Mouse (Mus musculus) ovary, postnatal 14 days (tissue): ENCODE measurements at regions not wholly inside any gene's neighbourhood (a gene's known extent, or its start where the extent isn't known, plus 50 kb on each side); places are given as distances from the start of the nearest gene placed in this dataset.
A peak's percentile ranks its signal among the peaks of the same experiment; 100 is the strongest.

Source experiments
- DNase-seq: peaks from one replicate; pipeline ENCODE4 v3.0.0; 2022; ENCODE audit warnings: low spot score

- no peak for DNase-seq
Observed at GRCm38 (mm10) chr5:37980692-37981091, 57.9 kb upstream of the Stx18 start.

DNA sequence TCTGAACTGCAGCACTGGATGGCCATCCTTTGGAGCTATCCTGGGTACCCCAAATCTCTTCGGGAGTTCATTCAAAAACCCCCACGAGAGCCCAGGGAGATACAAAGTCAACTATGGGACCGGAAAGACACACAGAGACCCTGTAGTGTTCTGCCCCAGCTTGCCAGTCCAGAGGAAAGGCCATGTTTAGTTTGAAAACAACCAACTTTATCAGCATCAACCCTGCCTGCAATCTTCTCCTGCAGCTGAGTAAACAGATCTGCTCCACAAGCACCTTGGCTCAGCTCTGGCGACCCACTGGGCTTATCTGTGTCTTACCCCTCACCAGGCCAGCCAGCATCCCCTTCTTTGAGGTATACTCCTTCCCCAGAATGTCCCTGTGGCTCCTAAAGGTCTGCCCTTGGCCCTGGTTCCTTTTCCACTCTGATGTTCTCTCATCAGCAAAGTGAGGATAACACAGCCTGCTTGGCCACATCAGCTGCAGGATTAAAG is 61.6 kb upstream of the Stx18 start:
- DNase-seq: no peak

DNA sequence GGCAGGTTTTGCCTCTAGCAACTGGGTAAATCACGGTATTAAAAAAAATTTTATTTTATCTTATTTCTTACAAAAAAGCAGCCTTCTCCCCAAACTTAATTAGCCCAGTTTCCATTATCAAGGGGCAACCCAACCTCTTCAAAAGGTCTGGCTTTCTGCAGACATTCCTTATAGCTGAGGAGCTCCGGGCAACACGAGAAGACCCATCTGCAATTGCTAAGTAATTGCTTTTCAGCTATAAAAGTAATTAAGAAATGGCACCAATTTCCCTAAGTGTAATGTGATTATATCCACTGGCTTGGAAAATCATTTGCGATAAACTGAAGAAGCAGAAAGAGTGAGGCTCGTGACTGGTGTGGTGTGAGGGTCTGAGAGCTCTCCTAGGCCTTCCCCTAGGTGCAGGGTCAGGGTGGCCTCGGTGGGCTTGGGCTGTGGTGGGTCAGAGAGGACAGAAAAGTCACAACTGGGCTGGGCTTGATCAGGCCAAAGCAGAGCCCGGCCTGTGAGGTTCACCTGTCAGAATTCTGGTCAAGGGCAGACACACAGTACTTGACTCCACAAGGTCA is 65.5 kb upstream of the Stx18 start:
- no peak for DNase-seq

- DNase-seq: no peak
Observed at GRCm38 (mm10) chr5:37971724-37972123, 66.8 kb upstream of the Stx18 start.

DNA sequence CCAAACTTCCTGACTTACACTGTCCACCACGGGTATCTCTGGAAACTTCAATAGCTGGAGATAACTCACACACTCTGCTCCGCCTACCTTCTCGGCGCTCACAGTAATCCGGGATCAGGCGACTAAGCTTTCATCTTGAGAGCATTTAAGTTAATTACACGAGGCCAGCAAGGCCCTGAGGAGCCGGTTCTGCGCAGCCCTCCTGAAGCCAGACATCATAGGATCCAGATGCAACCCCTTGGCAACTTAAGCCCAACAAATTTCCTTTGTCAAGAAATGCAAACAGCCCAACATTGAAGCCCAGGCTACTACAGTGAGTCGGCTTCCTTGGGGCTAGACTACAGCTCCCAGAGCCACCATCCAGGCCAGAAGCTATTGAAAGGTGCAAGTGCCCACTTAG is 69.9 kb upstream of the Stx18 start:
- DNase-seq: no peak

DNA sequence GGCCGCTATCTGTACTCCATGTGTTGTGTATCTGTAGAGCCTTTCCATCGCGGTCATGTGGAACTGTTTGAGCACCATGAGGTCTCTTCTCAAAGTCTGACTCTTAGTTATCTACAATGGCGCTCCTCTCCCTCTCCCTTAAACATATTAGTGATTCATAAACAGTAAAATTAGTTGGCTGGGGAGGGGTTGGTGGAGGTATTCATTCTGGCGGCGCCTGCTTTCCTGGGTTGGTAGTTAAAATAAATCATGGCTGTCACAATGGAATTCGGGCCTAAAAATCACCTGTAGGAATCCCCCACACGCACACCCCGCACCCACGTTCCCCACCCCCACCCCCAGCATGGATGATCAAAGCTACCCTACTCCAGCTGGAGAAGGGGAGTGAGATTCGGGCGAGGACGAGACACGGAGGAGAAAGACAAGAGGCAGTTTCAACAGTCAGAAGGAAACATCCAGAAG is 70.6 kb upstream of the Stx18 start:
- DNase-seq: no peak

- DNase-seq: no peak
Observed at GRCm38 (mm10) chr5:37967106-37967913, 71.2 kb upstream of the Stx18 start.

DNA sequence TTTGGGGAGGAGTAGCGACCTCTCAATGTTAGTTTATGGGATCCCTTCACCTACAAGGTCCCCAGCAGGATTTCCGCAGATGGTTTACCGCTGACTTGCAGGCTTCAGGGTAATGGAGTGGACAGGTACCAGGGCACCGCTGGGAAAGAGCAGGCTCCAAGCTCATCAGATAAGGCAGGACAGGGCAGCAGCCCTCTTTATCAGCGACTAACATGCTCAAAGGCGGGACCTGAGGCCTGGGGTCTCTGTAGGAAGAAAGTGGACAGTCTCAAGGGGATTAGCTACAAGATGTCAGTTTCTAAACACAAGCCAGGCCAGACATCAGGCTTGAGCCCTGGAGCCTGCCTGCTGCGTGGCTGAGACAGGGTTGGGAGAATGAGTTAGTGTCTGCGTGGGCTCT is 74.9 kb upstream of the Stx18 start:
- no peak for DNase-seq

- DNase-seq: no peak
Observed at GRCm38 (mm10) chr5:37962513-37962912, 76.0 kb upstream of the Stx18 start.

GRCm38 (mm10) chr5:37960216-37960615 is 78.3 kb upstream of the Stx18 start:
- no peak for DNase-seq

- DNase-seq: no peak
Observed at GRCm38 (mm10) chr5:37952096-37952495, 86.4 kb upstream of the Stx18 start.

- DNase-seq: no peak
Observed at GRCm38 (mm10) chr5:37932760-37933122, 105.8 kb upstream of the Stx18 start.

- peak; percentile 21 for DNase-seq
Observed at GRCm38 (mm10) chr5:37932086-37932759, 106.3 kb upstream of the Stx18 start.

DNA sequence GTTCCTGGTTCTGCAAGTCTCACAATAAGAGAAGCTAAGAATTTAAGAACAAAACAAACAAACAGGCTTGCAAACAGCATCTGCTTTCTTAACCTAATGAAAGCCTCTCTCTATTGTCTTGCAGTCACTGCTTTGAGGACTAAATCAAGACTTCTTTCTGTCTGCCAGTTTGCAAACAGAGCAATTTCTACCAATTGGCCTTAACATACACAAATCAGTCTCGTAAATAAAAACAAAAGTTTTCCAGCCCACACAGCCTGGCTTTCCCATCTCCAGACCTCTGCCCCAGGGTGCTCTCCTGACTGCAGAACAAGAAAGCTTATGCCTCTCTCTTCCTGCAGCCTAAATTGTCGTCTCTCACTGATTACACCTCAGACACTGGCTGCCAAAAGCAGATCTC is 96.1 kb upstream of the Msx1 start:
- DNase-seq: no peak

DNA sequence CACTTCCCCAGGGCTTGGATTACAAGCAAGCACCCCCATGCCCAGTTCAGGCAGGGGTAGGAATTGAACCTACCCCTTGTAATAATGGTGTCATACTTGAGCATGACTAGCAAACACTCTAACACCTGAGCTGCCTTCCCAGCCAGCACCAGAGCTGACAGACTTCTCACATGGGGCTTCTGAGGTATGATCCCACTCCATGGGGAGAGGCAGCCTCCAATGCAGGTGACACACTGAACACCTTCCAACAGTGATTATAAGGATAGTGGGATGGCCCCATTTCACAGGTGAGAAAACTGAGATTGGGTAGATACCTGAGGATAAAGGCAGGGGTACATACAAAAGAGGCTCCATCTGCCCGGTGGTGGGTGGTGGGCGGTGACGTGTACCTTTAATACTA is 94.7 kb upstream of the Msx1 start:
- DNase-seq: no peak

GRCm38 (mm10) chr5:37918001-37918707 is 93.8 kb upstream of the Msx1 start:
- no peak for DNase-seq

- DNase-seq: no peak
Observed at GRCm38 (mm10) chr5:37917161-37917560, 92.8 kb upstream of the Msx1 start.

DNA sequence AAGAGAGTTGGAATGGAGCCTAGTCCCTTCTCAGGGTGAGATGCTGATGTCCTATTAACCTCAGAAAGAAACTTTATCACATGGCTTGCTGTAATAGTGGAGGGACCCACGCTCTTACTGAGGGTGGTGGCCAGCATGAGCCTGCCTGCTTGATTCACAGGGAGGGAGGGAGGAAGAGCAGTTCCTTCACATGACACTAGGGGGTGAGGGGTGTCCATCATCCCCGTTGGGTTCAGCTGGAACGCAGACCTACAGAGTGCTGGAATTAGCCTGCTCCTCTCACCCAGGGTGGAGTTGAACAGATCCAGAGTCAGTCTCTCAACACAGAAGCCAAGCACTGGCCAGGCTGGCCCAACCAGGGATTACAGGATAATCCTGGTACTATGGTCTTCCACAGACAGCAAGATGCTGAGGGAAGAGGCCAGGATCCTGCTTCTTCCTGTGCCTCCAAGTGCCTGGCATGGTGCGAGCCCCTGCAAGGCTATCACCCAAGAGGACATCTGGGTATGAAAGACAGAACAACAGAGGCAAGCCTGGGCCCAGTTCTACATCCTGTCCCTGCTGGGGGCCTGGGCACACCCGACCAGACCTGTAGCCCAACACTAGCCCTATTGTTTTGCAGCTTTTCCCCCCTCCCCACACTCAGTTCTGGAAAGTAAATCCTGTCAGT is 80.4 kb upstream of the Msx1 start:
- DNase-seq: no peak

DNA sequence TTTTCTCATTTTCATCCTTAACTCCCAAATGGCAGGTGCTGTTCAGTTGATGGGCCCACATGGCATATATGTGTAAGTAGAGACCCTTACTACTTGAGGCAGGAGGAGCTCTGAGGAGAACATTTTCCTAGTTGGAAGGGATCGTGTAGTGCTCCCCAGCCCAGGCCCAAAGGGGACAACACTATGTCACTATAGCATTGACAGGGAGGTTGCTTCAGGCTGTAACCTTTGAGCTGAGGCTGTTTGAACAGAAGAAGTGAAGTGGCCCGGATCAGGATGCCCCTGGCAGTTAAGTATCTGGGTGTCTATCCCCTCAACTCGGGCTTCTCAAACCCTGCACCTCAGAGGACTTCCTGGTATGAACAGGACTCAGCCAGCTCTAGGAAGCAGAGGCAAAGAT is 79.5 kb upstream of the Msx1 start:
- no peak for DNase-seq

GRCm38 (mm10) chr5:37902741-37903140 is 78.4 kb upstream of the Msx1 start:
- no peak for DNase-seq

DNA sequence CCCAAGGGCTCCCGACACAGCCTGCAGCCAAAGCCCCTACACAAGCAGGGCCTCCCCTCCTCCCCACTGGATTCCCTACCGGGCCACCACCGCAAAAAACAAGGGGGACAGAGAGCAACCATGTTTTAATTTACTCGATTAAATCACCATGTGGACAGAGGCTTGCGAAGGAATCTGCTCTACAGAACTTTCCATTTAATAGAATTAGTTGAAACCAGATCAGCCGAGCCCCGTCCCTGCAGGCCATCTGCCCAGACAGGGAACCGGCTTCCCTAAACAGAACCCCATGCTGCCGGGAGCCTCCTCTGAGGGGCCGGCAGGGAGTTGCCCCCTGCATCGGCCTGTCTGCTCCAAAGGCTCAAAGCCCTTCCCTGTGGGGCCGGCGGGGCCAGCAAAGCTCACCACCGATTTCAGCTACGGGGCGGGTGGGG is 77.5 kb upstream of the Msx1 start:
- no peak for DNase-seq

DNA sequence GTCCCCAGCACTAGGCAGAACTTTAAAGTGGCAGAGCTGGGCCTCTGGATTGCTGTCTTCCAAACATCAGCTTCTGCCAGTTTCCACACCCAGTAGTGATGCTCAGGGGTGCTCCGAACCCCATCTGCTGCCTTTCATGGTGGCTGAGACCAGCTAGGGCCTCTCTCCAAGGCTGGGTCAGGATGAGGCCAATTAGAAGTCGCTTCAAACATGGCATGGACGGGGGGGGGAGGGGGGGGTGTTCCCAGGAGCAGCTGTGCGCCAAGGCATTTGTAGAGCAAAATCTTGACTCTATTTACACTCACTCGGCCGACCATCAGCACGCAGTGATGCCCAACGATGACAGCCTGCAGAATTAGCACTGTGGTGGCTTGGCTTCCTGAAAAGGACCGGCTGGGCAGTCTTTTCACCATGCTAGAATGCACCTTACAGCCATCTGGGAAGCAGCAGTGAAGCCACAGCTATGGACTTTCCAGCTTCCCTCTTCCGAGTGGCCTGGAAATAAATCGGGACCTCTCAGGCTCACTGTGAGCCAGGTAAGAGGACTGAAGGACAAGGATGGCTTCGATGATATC is 73.7 kb upstream of the Msx1 start:
- no peak for DNase-seq
